Mouse (Mus musculus) stomach, embryonic 14.5 days (tissue): ENCODE measurements around the gene Srms. TPM values are rescaled to one million over a fixed set of nuclear protein-coding genes. Genes with fewer than 3 reads are reported as not detected.
A peak's percentile ranks its signal among the peaks of the same experiment; 100 is the strongest.

Source experiments
- ATAC-seq: fragments of 200-750 bp; cut with Nextera tagmentation; 2 replicates; pipeline ENCODE4 v1.8.0; 2017; ENCODE audit warnings: low read depth, moderate TSS enrichment; ENCODE audit not compliant: insufficient number of reproducible peaks, insufficient read depth, low FRiP score
- H3K27ac ChIP-seq: fragments of 300-500 bp; sonication (generic); 2 replicates; pipeline ENCODE4 v1.5.1; 2014; ENCODE audit warnings: mild to moderate bottlenecking, low read length, moderate library complexity, mixed read lengths
- H3K27me3 ChIP-seq: fragments of 300-500 bp; sonication (generic); 2 replicates; pipeline ENCODE4 v1.6.1; 2014; ENCODE audit warnings: low read length, control low read depth, mixed read lengths; ENCODE audit not compliant: control insufficient read depth, insufficient read depth
- H3K36me3 ChIP-seq: fragments of 300-500 bp; sonication (generic); 2 replicates; pipeline ENCODE4 v1.6.1; 2014; ENCODE audit warnings: mild to moderate bottlenecking, control low read depth, low read length, moderate library complexity, mixed read lengths; ENCODE audit not compliant: control insufficient read depth, insufficient read depth
- H3K4me1 ChIP-seq: fragments of 300-500 bp; sonication (generic); 2 replicates; pipeline ENCODE4 v1.6.1; 2014; ENCODE audit warnings: low read length, control low read depth, mixed read lengths; ENCODE audit not compliant: control insufficient read depth, insufficient read depth
- H3K4me2 ChIP-seq: fragments of 300-500 bp; sonication (generic); replicated peaks from 2 replicates; pipeline ENCODE4 v1.6.1; 2014; ENCODE audit warnings: low read depth, low read length, control low read depth
- H3K4me3 ChIP-seq: fragments of 300-500 bp; sonication (generic); 2 replicates; pipeline ENCODE4 v1.5.1; 2014; ENCODE audit warnings: low read depth, low read length, control low read depth
- H3K9ac ChIP-seq: fragments of 300-500 bp; sonication (generic); replicated peaks from 2 replicates; pipeline ENCODE4 v1.6.1; 2014; ENCODE audit warnings: low read depth, mild to moderate bottlenecking, control low read depth, low read length, moderate library complexity, mixed read lengths
- H3K9me3 ChIP-seq: fragments of 300-500 bp; sonication (generic); 2 replicates; pipeline ENCODE4 v1.6.1; 2016; ENCODE audit warnings: low read depth, low read length, control low read depth; ENCODE audit not compliant: control insufficient read depth
- WGBS: fragments of 180-500 bp; shearing (Covaris S2); extraction: QIAGEN DNeasy Blood & Tissue Kit; methylation state at CpG from one replicate; pipeline ENCODE4 v1.1.7; 2014; 5-methylcytosine and 5-hydroxymethylcytosine counted together
- polyA plus RNA-seq: library from polyadenylated mRNA; unstranded; fragments of >200 nt; fragmentation: Nextera tagmentation; extraction: Ambion mirVana; gene quantifications from 2 replicates; pipeline ENCODE4 v1.2.1, GENCODE M21; 2014

Srms gene
- polyA plus RNA-seq, 1 experiment from 2014 or later: not detected

DNA sequence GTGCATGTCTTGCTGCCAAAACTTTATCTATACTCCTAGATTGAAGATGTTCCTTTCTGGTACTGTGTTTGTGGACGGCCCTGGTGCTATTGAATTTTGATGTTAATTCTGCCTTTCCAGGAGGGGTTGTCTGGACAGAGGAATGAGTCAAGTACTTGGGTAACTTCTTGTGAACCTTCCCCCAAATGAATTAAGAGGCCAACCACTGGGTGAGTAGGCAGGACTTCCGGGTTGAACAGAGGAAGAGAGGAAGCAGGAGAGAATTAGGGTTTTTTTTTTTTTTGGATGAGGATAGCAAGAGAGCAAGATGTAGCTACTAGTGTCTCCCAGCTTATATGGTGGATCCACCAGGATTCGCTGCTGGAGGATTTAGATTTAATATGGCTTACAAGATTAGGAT lies 35.0 kb downstream of the Srms start:
- Histone ChIP-seq H3K27me3 (no peaks in the 10 kb centered on the region), H3K36me3 (no peaks in the 10 kb centered on the region), H3K4me2 (no peak overlapping the region), H3K9ac (no peak overlapping the region), H3K4me1 (no peaks in the 10 kb centered on the region), H3K4me3 (no peak overlapping the region), H3K27ac (no peak overlapping the region), H3K9me3 (no peaks in the 10 kb centered on the region)
- WGBS: 75% methylated on average over 3 of the region's 3 CpGs
- no peak for ATAC-seq

GRCm38 (mm10) chr2:181174646-181175045 lies 38.3 kb downstream of the Srms start:
- H3K4me3 ChIP-seq: no peak overlapping the region
- no peaks in the 10 kb centered on the region for H3K9me3 ChIP-seq
- H3K36me3 ChIP-seq: no peaks in the 10 kb centered on the region
- ATAC-seq: no peak
- WGBS: 86% methylated on average over 3 of the region's 3 CpGs
- H3K9ac ChIP-seq: no peak overlapping the region
- H3K27ac ChIP-seq: no peak overlapping the region
- H3K4me2 ChIP-seq: no peak overlapping the region
- H3K27me3 ChIP-seq: no peaks in the 10 kb centered on the region
- H3K4me1 ChIP-seq: no peaks in the 10 kb centered on the region

DNA sequence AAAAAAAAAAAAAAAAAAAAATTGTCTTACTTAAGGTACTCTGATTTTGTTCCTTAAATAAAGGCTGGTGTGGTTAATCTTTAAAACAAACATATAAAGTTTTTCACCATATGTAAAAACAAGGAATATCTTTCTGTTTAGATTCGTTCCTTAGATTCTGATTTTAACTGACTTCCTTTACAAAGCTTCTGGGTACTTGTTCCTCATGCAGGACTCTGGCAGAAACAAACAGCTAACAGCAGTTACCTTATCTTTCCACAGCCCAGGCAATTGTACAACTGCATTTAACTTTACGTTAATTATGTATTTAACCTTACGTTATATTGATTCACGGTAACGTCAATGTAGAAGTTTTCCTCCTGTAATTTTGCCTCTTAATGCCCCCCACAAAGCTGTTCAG lies 46.5 kb downstream of the Srms start:
- Histone ChIP-seq H3K4me2 (no peak overlapping the region), H3K36me3 (no peaks in the 10 kb centered on the region), H3K9me3 (no peaks in the 10 kb centered on the region), H3K4me1 (no peaks in the 10 kb centered on the region), H3K27ac (no peak overlapping the region), H3K4me3 (no peak overlapping the region), H3K9ac (no peak overlapping the region), H3K27me3 (no peaks in the 10 kb centered on the region)
- ATAC-seq: no peak
- WGBS: 69% methylated on average over 5 of the region's 5 CpGs

DNA sequence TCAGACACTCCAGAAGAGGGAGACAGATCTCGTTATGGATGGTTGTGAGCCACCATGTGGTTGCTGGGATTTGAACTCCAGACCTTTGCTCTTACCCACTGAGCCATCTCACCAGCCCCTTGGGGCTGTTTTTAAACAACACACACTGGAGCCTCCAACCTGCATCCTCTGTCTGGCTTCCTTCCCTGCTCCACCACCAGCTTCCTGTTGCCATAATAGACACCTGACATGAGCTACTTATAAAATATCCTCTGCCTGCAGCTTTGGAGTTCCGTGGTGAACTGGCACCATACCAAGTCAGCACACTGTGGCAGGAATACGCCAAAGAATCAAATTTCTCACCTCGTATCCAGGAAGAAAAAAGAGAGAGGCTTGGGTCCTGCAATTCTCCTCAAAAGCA lies 52.2 kb downstream of the Srms start:
- Histone ChIP-seq H3K9ac (no peak overlapping the region), H3K27ac (no peak overlapping the region), H3K36me3 (no peaks in the 10 kb centered on the region), H3K4me3 (no peak overlapping the region), H3K27me3 (peaks cover 15% of the 10 kb centered on the region), H3K9me3 (no peaks in the 10 kb centered on the region), H3K4me2 (no peak overlapping the region), H3K4me1 (0 out of 2 replicates have a peak, but pooled peaks cover 3% of the 10 kb centered on the region)
- ATAC-seq: no peak
- WGBS: 61% methylated on average over 4 of the region's 4 CpGs

- H3K36me3 ChIP-seq: no peaks in the 10 kb centered on the region
- ATAC-seq: 0 out of 2 replicates have a peak, but pooled peaks have one; percentile 53
- 0 out of 2 replicates have a peak, but pooled peaks cover 3% of the 10 kb centered on the region for H3K4me1 ChIP-seq
- peaks cover 18% of the 10 kb centered on the region for H3K27me3 ChIP-seq
- WGBS: 3% methylated on average over 2 of the region's 2 CpGs
- no peak overlapping the region for H3K9ac ChIP-seq
- H3K9me3 ChIP-seq: no peaks in the 10 kb centered on the region
- no peak overlapping the region for H3K27ac ChIP-seq
- no peak overlapping the region for H3K4me2 ChIP-seq
- no peak overlapping the region for H3K4me3 ChIP-seq
Measured at GRCm38 (mm10) chr2:181159771-181160170, 53.2 kb downstream of the Srms start.

GRCm38 (mm10) chr2:181159091-181159514 lies 53.9 kb downstream of the Srms start:
- Histone ChIP-seq H3K4me2 (no peak overlapping the region), H3K36me3 (no peaks in the 10 kb centered on the region), H3K4me1 (0 out of 2 replicates have a peak, but pooled peaks cover 3% of the 10 kb centered on the region), H3K9me3 (no peaks in the 10 kb centered on the region), H3K9ac (no peak overlapping the region), H3K27ac (no peak overlapping the region), H3K4me3 (no peak overlapping the region), H3K27me3 (peaks cover 18% of the 10 kb centered on the region)
- WGBS: 50% methylated on average over 7 of the region's 7 CpGs
- ATAC-seq: no peak

DNA sequence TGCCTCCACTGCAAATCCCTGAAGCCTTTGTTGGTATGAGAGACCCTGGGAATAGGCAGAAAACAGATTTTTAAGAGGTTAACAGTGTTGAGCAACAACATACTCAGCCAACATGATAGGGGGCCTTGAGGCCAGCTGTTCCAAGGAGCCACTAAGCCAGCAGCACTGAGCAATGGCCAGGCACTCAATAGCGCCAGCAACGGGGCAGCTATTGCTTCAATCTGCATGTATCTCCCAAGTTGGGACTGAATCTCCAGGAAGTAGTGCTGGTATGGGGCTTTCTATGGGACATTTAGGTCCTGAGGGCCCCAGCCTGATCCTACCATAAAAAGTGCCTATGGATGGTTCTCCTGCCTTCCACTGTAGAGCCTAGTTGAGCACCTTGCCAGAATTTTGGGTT lies 54.5 kb downstream of the Srms start:
- H3K4me2 ChIP-seq: no peak overlapping the region
- H3K27me3 ChIP-seq: peaks cover 18% of the 10 kb centered on the region
- WGBS: 89% methylated on average over 2 of the region's 2 CpGs
- H3K27ac ChIP-seq: no peak overlapping the region
- no peaks in the 10 kb centered on the region for H3K36me3 ChIP-seq
- 0 out of 2 replicates have a peak, but pooled peaks cover 3% of the 10 kb centered on the region for H3K4me1 ChIP-seq
- no peak overlapping the region for H3K9ac ChIP-seq
- no peak for ATAC-seq
- H3K4me3 ChIP-seq: no peak overlapping the region
- no peaks in the 10 kb centered on the region for H3K9me3 ChIP-seq

- Histone ChIP-seq H3K36me3 (no peaks in the 10 kb centered on the region), H3K4me3 (no peak overlapping the region), H3K27ac (no peak overlapping the region), H3K4me2 (no peak overlapping the region), H3K9me3 (no peaks in the 10 kb centered on the region), H3K9ac (no peak overlapping the region), H3K4me1 (0 out of 2 replicates have a peak, but pooled peaks cover 3% of the 10 kb centered on the region), H3K27me3 (peaks cover 18% of the 10 kb centered on the region)
- ATAC-seq: no peak
- 72% methylated on average over 6 of the region's 6 CpGs for WGBS
Measured at GRCm38 (mm10) chr2:181157716-181158302, 55.2 kb downstream of the Srms start.

- Histone ChIP-seq H3K9ac (no peak overlapping the region), H3K4me1 (0 out of 2 replicates have a peak, but pooled peaks cover 3% of the 10 kb centered on the region), H3K4me3 (no peak overlapping the region), H3K4me2 (no peak overlapping the region), H3K36me3 (no peaks in the 10 kb centered on the region), H3K27ac (no peak overlapping the region), H3K27me3 (peaks cover 18% of the 10 kb centered on the region), H3K9me3 (no peaks in the 10 kb centered on the region)
- 79% methylated on average over 4 of the region's 4 CpGs for WGBS
- no peak for ATAC-seq
Measured at GRCm38 (mm10) chr2:181157180-181157579, 55.8 kb downstream of the Srms start.
